Mouse (Mus musculus) cortical plate, adult 2 months (tissue): ENCODE results near the gene Gm11034.

Experiments
- CTCF ChIP-seq: fragments of 200-500 bp; IDR thresholded peaks from 2 replicates; pipeline ENCODE4 v1.5.1; 2011; ENCODE audit warnings: mild to moderate bottlenecking, control low read depth, low read length; ENCODE audit not compliant: insufficient read depth; ENCODE audit errors: extremely low read depth
- POLR2A ChIP-seq: fragments of 200-500 bp; IDR thresholded peaks from 2 replicates; pipeline ENCODE4 v1.6.1; 2011; ENCODE audit warnings: mild to moderate bottlenecking, low read length, control low read depth; ENCODE audit not compliant: insufficient read depth; ENCODE audit errors: extremely low read depth

DNA sequence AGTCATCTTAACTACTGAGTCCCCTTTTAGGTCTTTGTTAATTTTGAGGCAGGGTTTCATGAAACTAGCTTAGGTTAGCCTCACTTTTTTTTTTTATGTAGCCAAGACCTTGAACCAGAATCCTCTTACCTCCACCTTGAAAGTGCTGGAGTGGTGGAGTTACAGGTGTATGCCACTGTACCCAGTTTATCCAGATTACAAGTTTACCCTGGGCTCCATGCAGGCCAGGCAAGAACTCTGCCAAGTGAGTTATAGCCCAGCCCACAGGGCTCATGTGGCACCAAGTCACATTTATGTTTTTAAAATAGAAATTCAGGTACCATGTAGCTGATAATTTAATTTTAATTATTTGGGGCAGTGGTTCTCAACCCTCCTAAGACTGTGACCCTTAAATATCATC lies 48.0 kb upstream of the Gm11034 start:
- TF ChIP-seq POLR2A = no peak
- TF ChIP-seq CTCF = no peak
